Mouse (Mus musculus) brain, embryonic 14.5 days (tissue): ENCODE data around the gene Sgcb.

Experiments
- CTCF ChIP-seq: fragments of 200-500 bp; IDR thresholded peaks from 2 replicates; pipeline ENCODE4 v1.5.1; 2012; ENCODE audit warnings: inconsistent platforms, mild to moderate bottlenecking, moderate library complexity, borderline replicate concordance; ENCODE audit not compliant: insufficient read depth, insufficient read length; ENCODE audit errors: extremely low read depth
- POLR2A ChIP-seq: fragments of 200-500 bp; IDR thresholded peaks from 2 replicates; pipeline ENCODE4 v1.6.1; 2012; ENCODE audit warnings: mild to moderate bottlenecking, inconsistent platforms, borderline replicate concordance; ENCODE audit not compliant: poor library complexity, insufficient read depth, insufficient read length, severe bottlenecking; ENCODE audit errors: extremely low read depth

DNA sequence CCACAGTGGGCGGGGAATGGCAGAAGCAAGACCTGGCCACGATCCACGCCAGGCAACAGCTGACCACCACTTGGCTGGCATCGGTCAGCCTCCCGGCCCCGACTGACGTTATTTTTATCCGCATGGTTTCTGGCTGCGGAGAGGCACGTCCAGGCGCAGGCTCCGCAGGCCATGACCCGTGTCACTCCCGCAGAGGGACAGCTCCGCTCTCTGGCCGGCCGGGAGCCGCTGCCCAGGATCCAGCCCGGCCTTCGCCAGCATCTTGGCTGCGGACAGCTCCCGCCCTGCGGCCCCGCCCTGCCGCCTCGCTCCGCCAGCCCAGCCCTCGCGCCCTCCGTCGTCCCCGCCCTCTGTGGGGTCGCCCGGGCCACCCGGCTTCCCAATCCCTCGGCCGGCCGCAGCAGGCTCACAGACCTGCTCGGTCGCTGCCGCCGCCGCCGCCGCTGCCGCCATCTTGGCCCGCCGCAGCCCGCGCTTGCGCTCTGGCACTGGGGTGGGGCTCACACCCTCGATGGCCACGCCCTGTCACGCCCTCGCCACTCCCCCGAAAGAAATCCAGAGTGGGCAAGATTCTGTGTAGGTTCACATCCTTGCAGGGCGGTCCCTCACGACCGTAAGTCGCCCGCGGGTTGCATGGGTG, at the start of gene Sgcb:
- TF ChIP-seq POLR2A (peak; percentile 94), CTCF (no peak)
